Mouse (Mus musculus) brain, embryonic 14.5 days (tissue): Measurements from ENCODE around the gene Acyp1. TPM values are rescaled to one million over a fixed set of nuclear protein-coding genes. Genes with fewer than 3 reads are reported as not detected.
A peak's percentile ranks its signal among the peaks of the same experiment; 100 is the strongest.
"Not testable (repeated sequence)": the region's sequence is repeated elsewhere in the genome, so short reads cannot be mapped to it uniquely, and the experiment has no call there.

Source experiments
- DNase-seq: peaks from one replicate; pipeline ENCODE4 v3.0.0-alpha.2; 2011; ENCODE audit warnings: low read depth
- CTCF ChIP-seq: fragments of 200-500 bp; IDR thresholded peaks from 2 replicates; pipeline ENCODE4 v1.5.1; 2012; ENCODE audit warnings: inconsistent platforms, mild to moderate bottlenecking, moderate library complexity, borderline replicate concordance; ENCODE audit not compliant: insufficient read depth, insufficient read length; ENCODE audit errors: extremely low read depth
- POLR2A ChIP-seq: fragments of 200-500 bp; IDR thresholded peaks from 2 replicates; pipeline ENCODE4 v1.6.1; 2012; ENCODE audit warnings: mild to moderate bottlenecking, inconsistent platforms, borderline replicate concordance; ENCODE audit not compliant: poor library complexity, insufficient read depth, insufficient read length, severe bottlenecking; ENCODE audit errors: extremely low read depth
- polyA plus RNA-seq: library from polyadenylated mRNA; depleted of rRNA; stranded (reverse); fragments of >200 nt; gene quantifications from 2 replicates; pipeline ENCODE4 v1.2.3, GENCODE M21; 2012

The Acyp1 gene
- polyA plus RNA-seq, 1 experiment = 27.6 TPM

DNA sequence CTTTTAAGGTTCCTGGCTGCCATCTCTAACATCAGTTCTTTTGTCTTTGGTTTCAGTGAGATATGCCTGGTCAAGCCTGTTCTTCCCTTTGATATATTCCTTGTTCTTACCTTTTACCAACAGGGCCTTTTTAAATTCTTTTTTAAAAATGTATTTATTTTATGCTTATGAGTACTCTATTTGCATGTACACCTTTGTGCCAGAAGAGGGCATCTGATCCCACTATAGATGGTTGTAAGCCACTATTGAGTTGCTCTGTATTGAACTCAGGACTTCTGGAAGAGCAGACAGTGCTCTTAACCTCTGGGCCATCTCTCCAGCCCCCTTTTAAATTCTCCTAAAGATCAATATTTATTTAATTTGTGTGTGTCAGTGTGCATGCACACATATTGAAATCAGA lies 4.7 kb upstream of the Acyp1 start:
- DNase-seq = no peak
- TF ChIP-seq POLR2A (no peak), CTCF (no peak)

DNA sequence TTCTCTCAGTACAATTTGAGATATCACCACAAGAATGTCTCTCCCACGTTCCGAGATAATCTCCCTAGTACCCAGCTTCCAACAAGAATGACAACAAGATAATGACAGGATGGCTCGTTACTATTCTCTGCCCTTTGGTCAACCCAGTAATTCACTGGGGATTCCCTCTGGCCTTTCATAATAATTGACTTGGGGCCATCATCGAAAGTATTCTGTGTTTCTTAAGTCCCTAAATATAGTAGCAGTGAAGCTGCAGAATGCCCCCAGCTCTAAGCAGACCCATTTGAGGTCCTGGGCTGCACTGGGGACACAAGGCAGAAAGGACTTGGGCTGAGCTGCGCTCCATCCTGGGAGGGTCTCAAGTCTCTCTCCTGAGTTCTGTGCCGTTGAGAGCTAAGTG lies 4.0 kb upstream of the Acyp1 start:
- TF ChIP-seq CTCF = no peak
- no peak for TF ChIP-seq POLR2A
- no peak for DNase-seq

DNA sequence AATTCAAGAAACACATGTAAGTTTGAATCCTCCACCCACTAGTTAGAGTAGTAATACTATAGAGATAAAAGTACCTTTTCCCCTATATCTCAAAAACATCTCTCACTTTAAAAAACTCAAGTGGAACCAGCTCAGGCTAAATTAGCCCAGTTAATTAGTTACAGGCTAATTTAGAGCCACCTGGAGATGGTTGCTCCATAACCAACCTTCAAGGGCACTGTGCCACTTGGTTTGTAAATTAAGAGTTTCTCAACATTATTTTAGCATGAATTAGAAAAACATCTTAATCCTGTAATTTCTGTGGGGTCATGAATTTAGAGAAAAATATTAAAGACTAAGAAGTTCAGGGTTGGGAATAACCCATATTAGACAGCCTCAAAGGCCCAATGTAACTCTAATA lies 3.3 kb upstream of the Acyp1 start:
- TF ChIP-seq POLR2A (no peak), CTCF (no peak)
- DNase-seq = no peak

DNA sequence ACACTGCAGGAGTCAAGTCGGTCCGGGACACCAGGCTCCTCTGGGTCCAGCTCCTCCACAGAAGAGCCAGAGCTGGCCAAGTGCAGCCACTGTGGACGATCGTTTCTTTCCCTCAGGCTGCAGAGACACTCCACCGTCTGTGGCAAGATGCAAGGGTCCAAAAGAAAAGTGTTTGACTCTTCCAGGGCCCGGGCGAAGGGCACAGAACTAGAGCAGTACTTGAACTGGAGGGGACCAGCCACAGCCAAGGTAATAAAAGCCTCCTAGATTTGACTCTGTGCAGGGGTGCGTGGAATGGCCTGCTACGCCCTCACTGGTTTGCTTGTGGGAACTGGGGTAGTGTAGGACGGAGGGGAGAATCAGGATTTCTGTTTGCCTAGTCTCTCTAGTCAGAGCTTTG lies 2.4 kb upstream of the Acyp1 start:
- DNase-seq = no peak
- TF ChIP-seq CTCF (no peak), POLR2A (no peak)

DNA sequence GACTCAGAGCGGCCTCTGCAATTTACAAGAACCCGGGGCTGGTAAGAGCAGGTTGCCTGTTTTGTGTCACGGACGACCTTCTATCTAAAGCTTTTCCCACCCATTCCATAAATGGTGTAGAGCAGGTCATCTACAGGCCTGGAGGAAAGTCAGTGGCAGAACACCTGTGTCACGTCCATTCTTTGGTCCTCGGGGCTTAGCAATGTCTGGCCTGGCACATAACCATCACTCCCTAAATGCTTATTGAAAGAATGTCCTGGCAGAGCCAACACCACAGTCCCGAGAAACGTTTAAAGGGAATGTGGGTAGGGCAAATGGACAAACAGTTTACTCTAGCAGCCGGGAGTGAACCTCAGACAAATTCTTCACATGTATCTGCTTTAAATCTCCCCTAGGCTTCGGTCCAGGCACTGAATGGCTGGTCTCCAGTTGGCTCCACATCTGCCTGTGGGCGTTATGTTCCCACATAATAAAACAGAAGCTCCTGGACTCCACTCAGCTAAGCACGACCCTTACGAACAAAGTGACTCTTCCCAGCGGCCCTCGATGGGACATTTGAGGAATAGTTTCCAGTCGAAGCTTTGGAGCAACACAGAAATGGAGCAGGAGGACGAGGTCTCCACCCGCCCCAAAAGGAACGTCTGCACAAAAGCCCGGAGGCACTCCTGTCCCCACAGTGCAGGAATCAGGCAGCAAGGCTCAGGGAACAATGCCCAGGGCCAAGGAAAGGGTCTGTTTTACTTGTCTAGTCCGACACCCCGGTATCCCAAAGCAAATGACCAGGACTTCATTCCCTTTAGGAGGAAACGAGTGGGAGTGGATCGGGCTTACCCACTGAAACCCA lies 1.1 kb upstream of the Acyp1 start:
- no peak for TF ChIP-seq CTCF
- TF ChIP-seq POLR2A = no peak
- DNase-seq = no peak

DNA sequence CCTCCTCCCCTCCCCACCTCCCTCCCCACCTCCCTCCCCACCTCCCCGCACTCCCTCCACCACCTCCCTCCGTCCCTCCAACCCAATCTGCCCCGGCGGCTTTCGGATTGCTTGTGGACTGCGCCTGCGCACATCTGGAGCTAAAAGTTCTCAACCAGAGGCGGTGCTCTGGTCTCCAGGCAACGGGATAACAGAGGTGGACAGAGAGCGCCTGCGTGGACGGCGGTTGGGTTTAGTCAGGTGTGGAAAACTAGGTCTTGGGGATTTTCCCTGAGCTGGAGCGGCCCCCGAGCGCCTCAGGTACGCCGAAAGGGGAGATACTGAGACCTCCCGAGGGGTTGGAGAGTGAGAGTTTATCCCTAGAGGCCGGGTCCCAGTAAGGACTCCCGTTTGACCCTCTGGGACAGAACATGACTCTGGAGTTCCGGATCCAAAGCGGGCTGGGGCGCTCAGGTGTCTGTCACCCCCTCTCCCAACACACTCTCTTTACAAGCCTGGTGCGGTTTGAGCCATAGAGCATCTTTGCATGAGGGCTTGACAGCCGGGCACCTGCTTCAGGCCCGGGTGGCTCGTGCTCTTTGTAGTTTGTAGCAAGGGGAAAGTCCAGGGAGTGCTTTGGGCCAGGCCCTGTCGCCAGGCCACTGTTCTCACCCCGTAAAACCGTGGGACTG lies 383 bp upstream of the Acyp1 start, which contains the start of gene Zc2hc1c:
Zc2hc1c (plus strand) TSS at position 106 of the 671 bp plus-strand sequence.
- peak; percentile 93 for DNase-seq
- TF ChIP-seq CTCF = no peak
- no peak for TF ChIP-seq POLR2A

DNA sequence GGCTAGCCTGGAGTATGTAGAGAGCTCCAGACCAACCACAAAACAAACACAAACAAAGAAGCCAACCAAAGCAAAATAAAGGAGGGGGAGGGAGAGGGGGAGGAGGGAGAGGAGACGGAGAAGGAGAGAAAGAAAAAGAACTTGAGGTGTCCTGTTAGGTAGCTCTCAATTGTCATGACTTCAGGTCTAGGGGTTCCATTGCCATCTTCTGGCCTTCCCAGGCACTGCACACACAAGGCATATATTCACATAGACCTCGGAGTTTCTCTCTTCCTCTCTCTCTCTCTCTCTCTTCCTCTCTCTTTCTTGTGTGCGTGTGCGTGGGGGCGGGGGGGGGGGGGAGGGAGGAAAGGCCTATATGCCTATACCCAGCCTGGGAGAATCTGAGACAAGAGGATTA lies 1.3 kb downstream of the Acyp1 start:
- no peak for DNase-seq

DNA sequence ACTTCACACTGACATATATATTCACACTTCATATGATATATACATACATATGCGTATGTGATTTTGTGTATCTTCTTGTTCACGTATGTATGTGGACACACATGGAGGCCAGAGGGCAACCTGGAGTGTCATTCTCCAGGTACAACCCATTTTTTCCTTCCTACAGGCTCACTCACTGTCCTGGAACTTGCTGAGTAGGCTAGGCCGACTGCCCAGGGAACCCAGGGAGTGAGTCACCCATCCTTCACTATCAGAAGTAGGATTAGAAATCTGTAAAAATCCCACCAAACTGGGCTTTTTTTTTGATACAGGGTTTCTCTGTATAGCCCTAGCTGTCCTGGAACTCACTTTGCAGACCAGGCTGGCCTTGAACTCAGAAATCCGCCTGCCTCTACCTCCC lies 3.2 kb downstream of the Acyp1 start:
- DNase-seq = no peak
- TF ChIP-seq POLR2A = no peak
- TF ChIP-seq CTCF = no peak

More for the DNA sequence above, 1.3 kb downstream of the Acyp1 start:
- TF ChIP-seq POLR2A = no peak
- TF ChIP-seq CTCF = peak; percentile 48; the same call in 1 of the 2 replicates

DNA sequence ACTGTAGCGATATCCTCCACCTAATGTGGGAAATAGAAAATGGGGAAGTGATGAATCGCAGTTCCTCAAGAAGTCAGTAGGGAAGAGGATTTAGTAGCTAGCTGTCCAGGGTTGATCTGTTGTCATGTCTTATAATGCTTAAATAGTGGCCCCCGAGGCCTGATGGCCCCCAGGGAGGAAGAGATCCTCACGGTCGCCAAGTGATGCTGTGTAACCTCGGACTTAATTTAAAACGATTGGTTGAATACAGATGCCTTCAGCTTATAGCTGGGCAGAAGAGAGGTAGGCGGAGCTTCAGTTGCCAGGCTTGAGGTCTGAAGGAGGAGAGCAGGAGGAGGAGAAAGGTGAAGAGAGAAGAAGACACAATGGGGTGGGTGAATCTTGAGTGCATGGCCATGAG lies 3.9 kb downstream of the Acyp1 start:
- TF ChIP-seq CTCF (no peak), POLR2A (no peak)
- DNase-seq = no peak

DNA sequence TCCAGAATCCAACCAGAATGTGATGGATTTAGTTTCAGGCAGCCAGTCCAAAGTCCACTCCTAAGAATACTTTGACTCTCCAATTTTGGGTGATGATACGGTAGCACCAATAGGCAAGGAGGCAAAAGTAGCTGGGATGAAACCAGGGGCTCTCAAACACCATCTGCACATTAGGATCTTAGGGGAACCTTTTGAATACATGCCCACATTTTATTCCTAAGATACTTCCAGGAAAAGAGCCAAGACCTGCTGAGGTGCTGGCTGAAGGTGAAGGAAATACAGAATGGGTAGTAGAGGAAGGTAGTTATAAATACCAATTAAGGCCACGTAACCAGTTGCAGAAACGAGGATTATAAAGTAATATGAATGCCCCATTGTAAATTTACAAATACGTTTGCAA lies 6.5 kb downstream of the Acyp1 start:
- DNase-seq = not testable (repeated sequence)

DNA sequence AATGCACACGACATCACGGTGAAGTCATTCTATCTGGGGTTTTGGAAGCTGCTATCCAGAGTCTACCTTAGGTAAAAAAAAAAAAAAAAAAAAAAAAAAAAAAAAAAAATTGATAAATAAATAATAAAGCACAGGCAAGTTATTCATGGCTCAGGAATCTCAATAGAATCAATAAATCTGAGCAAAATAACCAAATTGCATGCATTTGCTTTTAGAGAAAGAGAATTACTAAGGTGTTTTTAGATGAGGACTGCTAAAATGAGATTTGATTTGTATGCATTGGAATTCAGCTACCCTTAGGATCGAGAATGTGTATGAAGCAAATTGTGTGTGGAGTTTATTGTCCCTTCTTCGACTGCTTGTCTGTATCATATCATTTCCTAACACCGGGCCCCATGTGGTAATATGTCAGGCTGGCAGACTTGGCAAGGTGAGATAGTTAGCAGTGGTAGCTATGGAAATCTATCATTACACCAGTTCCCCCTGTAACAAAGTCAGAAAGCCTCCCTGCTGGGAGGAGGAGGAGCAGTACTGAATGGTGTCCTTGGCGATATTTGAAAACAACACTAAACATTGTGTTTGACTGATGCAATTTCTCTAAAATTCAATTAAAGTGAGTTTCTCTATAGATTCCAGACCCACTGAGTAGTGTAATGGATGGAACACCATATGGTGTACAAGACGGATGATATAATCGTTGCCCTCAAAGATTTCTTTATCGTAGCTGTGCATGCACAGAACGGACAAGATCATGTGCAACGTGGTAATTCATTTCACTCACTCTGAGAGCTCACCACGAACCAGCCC lies 7.2 kb downstream of the Acyp1 start:
- TF ChIP-seq POLR2A (no peak), CTCF (no peak)
- DNase-seq = peak; percentile 71
